Mouse (Mus musculus) limb, embryonic 14.5 days (tissue): ENCODE measurements around the gene Cd82. TPM values are rescaled to one million over a fixed set of nuclear protein-coding genes. Genes with fewer than 3 reads are reported as not detected.

Experiments used
- ATAC-seq: fragments of 200-750 bp; cut with Nextera tagmentation; 2 replicates; pipeline ENCODE4 v1.8.0; 2017; ENCODE audit warnings: low read depth, moderate number of reproducible peaks, moderate TSS enrichment; ENCODE audit not compliant: low FRiP score
- DNase-seq: peaks from one replicate; pipeline ENCODE4 v3.0.0-alpha.2; 2015; ENCODE audit warnings: low spot score
- H3K27ac ChIP-seq: fragments of 300-500 bp; sonication (generic); replicated peaks from 2 replicates; pipeline ENCODE4 v1.5.1; 2014; ENCODE audit warnings: low read depth, mild to moderate bottlenecking, low read length, moderate library complexity, mixed read lengths
- H3K27me3 ChIP-seq: fragments of 300-500 bp; sonication (generic); 2 replicates; pipeline ENCODE4 v1.6.1; 2014; ENCODE audit warnings: low read length, mixed read lengths; ENCODE audit not compliant: control insufficient read depth, insufficient read depth
- H3K36me3 ChIP-seq: fragments of 300-500 bp; sonication (generic); 2 replicates; pipeline ENCODE4 v1.6.1; 2014; ENCODE audit warnings: mild to moderate bottlenecking, low read length, moderate library complexity, mixed read lengths; ENCODE audit not compliant: control insufficient read depth, insufficient read depth
- H3K4me1 ChIP-seq: fragments of 300-500 bp; sonication (generic); 2 replicates; pipeline ENCODE4 v1.6.1; 2014; ENCODE audit warnings: antibody characterized with exemption, low read length, mixed read lengths; ENCODE audit not compliant: control insufficient read depth, insufficient read depth
- H3K4me2 ChIP-seq: fragments of 300-500 bp; sonication (generic); replicated peaks from 2 replicates; pipeline ENCODE4 v1.6.1; 2014; ENCODE audit warnings: low read depth, mild to moderate bottlenecking, low read length, moderate library complexity; ENCODE audit not compliant: severe bottlenecking
- H3K4me3 ChIP-seq: fragments of 300-500 bp; sonication (generic); replicated peaks from 2 replicates; pipeline ENCODE4 v1.5.1; 2014; ENCODE audit warnings: low read length
- H3K9ac ChIP-seq: fragments of 300-500 bp; sonication (generic); 2 replicates; pipeline ENCODE4 v1.6.1; 2014; ENCODE audit warnings: mild to moderate bottlenecking, low read depth, low read length, moderate library complexity; ENCODE audit not compliant: severe bottlenecking
- H3K9me3 ChIP-seq: fragments of 300-500 bp; sonication (generic); 2 replicates; pipeline ENCODE4 v1.6.1; 2016; ENCODE audit warnings: low read length; ENCODE audit not compliant: control insufficient read depth
- POLR2A ChIP-seq: fragments of 200-500 bp; IDR thresholded peaks from 2 replicates; pipeline ENCODE4 v1.8.0; 2012; ENCODE audit warnings: inconsistent platforms, mild to moderate bottlenecking, moderate library complexity, borderline replicate concordance; ENCODE audit not compliant: insufficient read depth, insufficient read length; ENCODE audit errors: extremely low read depth
- WGBS: fragments of 180-500 bp; shearing (Covaris S2); extraction: QIAGEN DNeasy Blood & Tissue Kit; methylation state at CpG from one replicate; pipeline ENCODE4 v1.1.7; 2014; 5-methylcytosine and 5-hydroxymethylcytosine counted together
- polyA plus RNA-seq, 2 experiments: library from polyadenylated mRNA; depleted of rRNA in 1 of 2; stranded (reverse) in 1 of 2; unstranded in 1 of 2; fragments of >200 nt; fragmentation: Nextera tagmentation in 1 of 2; extraction: Ambion mirVana in 1 of 2; gene quantifications; 2 replicates each; pipeline versions ENCODE4 v1.2.1 to v1.2.3; 2012 to 2014

The Cd82 gene
- polyA plus RNA-seq, 2 experiments: 32.9 to 56.6 TPM

GRCm38 (mm10) chr2:93449657-93450056 lies 13.3 kb downstream of the Cd82 start:
- no peaks in the 10 kb centered on the region for H3K9me3 ChIP-seq
- no peak overlapping the region for H3K4me2 ChIP-seq
- H3K4me3 ChIP-seq: no peak overlapping the region
- no peak overlapping the region for H3K9ac ChIP-seq
- no peak for TF ChIP-seq POLR2A
- DNase-seq: no peak
- WGBS: 59% methylated on average over 2 of the region's 2 CpGs
- no peaks in the 10 kb centered on the region for H3K36me3 ChIP-seq
- H3K4me1 ChIP-seq: peaks cover 16% of the 10 kb centered on the region
- H3K27me3 ChIP-seq: no peaks in the 10 kb centered on the region
- ATAC-seq: no peak
- H3K27ac ChIP-seq: no peak overlapping the region

- WGBS: 71% methylated on average over 5 of the region's 5 CpGs
- peaks cover 15% of the 10 kb centered on the region for H3K4me1 ChIP-seq
- no peak overlapping the region for H3K27ac ChIP-seq
Measured at GRCm38 (mm10) chr2:93448774-93449173, 14.2 kb downstream of the Cd82 start.

GRCm38 (mm10) chr2:93447500-93448249 lies 15.3 kb downstream of the Cd82 start:
- DNase-seq (no peak), ATAC-seq (no peak)
- Histone ChIP-seq H3K4me2 (no peak overlapping the region), H3K27ac (no peak overlapping the region), H3K9ac (0 out of 2 replicates have a peak overlapping the region, but pooled peaks have one; percentile 34), H3K9me3 (no peaks in the 10 kb centered on the region), H3K4me3 (no peak overlapping the region), H3K36me3 (no peaks in the 10 kb centered on the region), H3K27me3 (no peaks in the 10 kb centered on the region), H3K4me1 (peaks cover 15% of the 10 kb centered on the region)
- TF ChIP-seq POLR2A: no peak
- WGBS: 77% methylated on average over 6 of the region's 6 CpGs

More at GRCm38 (mm10) chr2:93448774-93449173, 14.2 kb downstream of the Cd82 start:
- H3K27me3 ChIP-seq: no peaks in the 10 kb centered on the region
- H3K4me3 ChIP-seq: no peak overlapping the region
- no peak for TF ChIP-seq POLR2A
- no peak overlapping the region for H3K4me2 ChIP-seq
- H3K9ac ChIP-seq: no peak overlapping the region
- DNase-seq: no peak
- H3K9me3 ChIP-seq: no peaks in the 10 kb centered on the region
- ATAC-seq: no peak
- H3K36me3 ChIP-seq: no peaks in the 10 kb centered on the region

GRCm38 (mm10) chr2:93446606-93447353 lies 16.2 kb downstream of the Cd82 start:
- Histone ChIP-seq H3K4me1 (peaks cover 9% of the 10 kb centered on the region), H3K9me3 (no peaks in the 10 kb centered on the region), H3K27ac (no peak overlapping the region), H3K27me3 (no peaks in the 10 kb centered on the region), H3K36me3 (no peaks in the 10 kb centered on the region), H3K9ac (0 out of 2 replicates have a peak overlapping the region, but pooled peaks have one; percentile 34), H3K4me2 (no peak overlapping the region), H3K4me3 (no peak overlapping the region)
- DNase-seq (no peak), ATAC-seq (no peak)
- TF ChIP-seq POLR2A: no peak
- WGBS: 60% methylated on average over 13 of the region's 13 CpGs

GRCm38 (mm10) chr2:93445237-93445651 lies 17.7 kb downstream of the Cd82 start:
- Histone ChIP-seq H3K4me2 (no peak overlapping the region), H3K9me3 (no peaks in the 10 kb centered on the region), H3K36me3 (no peaks in the 10 kb centered on the region), H3K4me3 (no peak overlapping the region), H3K9ac (no peak overlapping the region), H3K27ac (no peak overlapping the region), H3K27me3 (no peaks in the 10 kb centered on the region), H3K4me1 (no peaks in the 10 kb centered on the region)
- no peak for TF ChIP-seq POLR2A
- DNase-seq (no peak), ATAC-seq (no peak)
- WGBS: 89% methylated on average over 5 of the region's 5 CpGs
